Mouse (Mus musculus) hindbrain, embryonic 16.5 days (tissue): ENCODE measurements around the gene Ankef1. TPM values are rescaled to one million over a fixed set of nuclear protein-coding genes. Genes with fewer than 3 reads are reported as not detected.

Experiments
- ATAC-seq: fragments of 200-750 bp; cut with Nextera tagmentation; 2 replicates; pipeline ENCODE4 v1.8.0; 2017; ENCODE audit warnings: moderate TSS enrichment, moderate library complexity
- H3K27ac ChIP-seq: fragments of 300-500 bp; sonication (generic); 2 replicates; pipeline ENCODE4 v1.5.1; 2014; ENCODE audit warnings: low read depth, mild to moderate bottlenecking, control low read depth, low read length, moderate library complexity
- H3K27me3 ChIP-seq: fragments of 300-500 bp; sonication (generic); replicated peaks from 2 replicates; pipeline ENCODE4 v1.6.1; 2014; ENCODE audit warnings: low read length; ENCODE audit not compliant: control insufficient read depth, insufficient read depth
- H3K36me3 ChIP-seq: fragments of 300-500 bp; sonication (generic); 2 replicates; pipeline ENCODE4 v1.6.1; 2014; ENCODE audit warnings: mild to moderate bottlenecking, low read length, moderate library complexity, mixed read lengths; ENCODE audit not compliant: control insufficient read depth, insufficient read depth
- H3K4me1 ChIP-seq: fragments of 300-500 bp; sonication (generic); 2 replicates; pipeline ENCODE4 v1.6.1; 2014; ENCODE audit warnings: low read depth, low read length; ENCODE audit not compliant: control insufficient read depth, insufficient read depth
- H3K4me2 ChIP-seq: fragments of 300-500 bp; sonication (generic); 2 replicates; pipeline ENCODE4 v1.6.1; 2014; ENCODE audit warnings: mild to moderate bottlenecking, low read length, control low read depth, moderate library complexity
- H3K4me3 ChIP-seq: fragments of 300-500 bp; sonication (generic); 2 replicates; pipeline ENCODE4 v1.5.1; 2014; ENCODE audit warnings: mild to moderate bottlenecking, low read length, control low read depth, moderate library complexity
- H3K9ac ChIP-seq: fragments of 300-500 bp; sonication (generic); 2 replicates; pipeline ENCODE4 v1.6.1; 2014; ENCODE audit warnings: low read depth, mild to moderate bottlenecking, control low read depth, low read length, moderate library complexity
- H3K9me3 ChIP-seq: fragments of 300-500 bp; sonication (generic); 2 replicates; pipeline ENCODE4 v1.6.1; 2014; ENCODE audit warnings: mild to moderate bottlenecking, low read length, moderate library complexity; ENCODE audit not compliant: control insufficient read depth
- WGBS: fragments of 180-500 bp; shearing (Covaris S2); extraction: QIAGEN DNeasy Blood & Tissue Kit; methylation state at CpG from one replicate; pipeline ENCODE4 v1.1.7; 2014; 5-methylcytosine and 5-hydroxymethylcytosine counted together
- polyA plus RNA-seq: library from polyadenylated mRNA; unstranded; fragments of >200 nt; fragmentation: Nextera tagmentation; extraction: Ambion mirVana; gene quantifications from 2 replicates; pipeline ENCODE4 v1.2.1, GENCODE M21; 2015

The Ankef1 gene
- polyA plus RNA-seq: 1.0 and 1.1 TPM in 2 replicates

DNA sequence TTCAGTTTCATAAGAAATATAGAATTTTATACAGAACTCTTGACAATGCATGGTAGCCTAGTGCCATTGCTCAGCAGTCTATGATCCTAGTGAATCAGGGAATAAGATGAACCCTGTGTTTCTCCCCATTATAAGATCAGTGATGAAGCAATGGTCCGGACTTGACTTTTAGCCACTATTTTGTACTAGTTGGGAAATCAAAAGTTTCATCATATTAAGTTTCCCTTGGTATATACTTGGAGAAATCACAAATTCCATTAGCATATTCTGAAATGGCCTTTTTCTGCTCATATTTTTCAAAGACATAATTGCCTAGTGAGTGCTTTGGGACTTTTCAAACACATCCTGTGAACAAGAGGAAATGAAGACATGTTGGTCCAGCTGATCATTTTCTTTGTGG lies at the start of gene Ankef1:
TSS of gene Ankef1 (plus strand) at position 260 of the 400 bp plus-strand sequence.
- no peak for ATAC-seq
- H3K36me3 ChIP-seq: no peaks in the 10 kb centered on the region
- H3K4me3 ChIP-seq: no peak within 1 kb of the TSS
- no peaks in the 10 kb centered on the region for H3K4me1 ChIP-seq
- 92% methylated on average over 1 of the region's 1 CpGs for WGBS
- H3K9ac ChIP-seq: no peak within 1 kb of the TSS
- no peaks in the 10 kb centered on the region for H3K27me3 ChIP-seq
- H3K4me2 ChIP-seq: no peak within 1 kb of the TSS
- H3K27ac ChIP-seq: no peak within 1 kb of the TSS
- H3K9me3 ChIP-seq: no peaks in the 10 kb centered on the region

GRCm38 (mm10) chr2:136456468-136456867 lies 45.2 kb upstream of the Ankef1 start:
- H3K9me3 ChIP-seq: no peaks in the 10 kb centered on the region
- H3K27me3 ChIP-seq: no peaks in the 10 kb centered on the region
- H3K36me3 ChIP-seq: no peaks in the 10 kb centered on the region
- H3K9ac ChIP-seq: no peak overlapping the region
- no peak for ATAC-seq
- 67% methylated on average over 2 of the region's 2 CpGs for WGBS
- no peak overlapping the region for H3K4me2 ChIP-seq
- no peaks in the 10 kb centered on the region for H3K4me1 ChIP-seq
- H3K4me3 ChIP-seq: no peak overlapping the region
- no peak overlapping the region for H3K27ac ChIP-seq

GRCm38 (mm10) chr2:136456875-136457274 lies 44.8 kb upstream of the Ankef1 start:
- Histone ChIP-seq H3K4me1 (no peaks in the 10 kb centered on the region), H3K27me3 (no peaks in the 10 kb centered on the region), H3K27ac (no peak overlapping the region), H3K9ac (no peak overlapping the region), H3K36me3 (no peaks in the 10 kb centered on the region), H3K9me3 (no peaks in the 10 kb centered on the region), H3K4me3 (no peak overlapping the region), H3K4me2 (no peak overlapping the region)
- 78% methylated on average over 3 of the region's 3 CpGs for WGBS
- ATAC-seq: no peak

- H3K4me2 ChIP-seq: no peak overlapping the region
- no peak overlapping the region for H3K4me3 ChIP-seq
- no peak overlapping the region for H3K27ac ChIP-seq
- WGBS: 88% methylated on average over 3 of the region's 3 CpGs
- no peaks in the 10 kb centered on the region for H3K27me3 ChIP-seq
- no peak for ATAC-seq
- no peak overlapping the region for H3K9ac ChIP-seq
- no peaks in the 10 kb centered on the region for H3K4me1 ChIP-seq
- no peaks in the 10 kb centered on the region for H3K9me3 ChIP-seq
- no peaks in the 10 kb centered on the region for H3K36me3 ChIP-seq
Measured at GRCm38 (mm10) chr2:136477656-136478055, 24.1 kb upstream of the Ankef1 start.

- no peak overlapping the region for H3K4me3 ChIP-seq
- H3K4me1 ChIP-seq: peaks cover 4% of the 10 kb centered on the region
- H3K9me3 ChIP-seq: no peaks in the 10 kb centered on the region
- no peaks in the 10 kb centered on the region for H3K27me3 ChIP-seq
- no peak overlapping the region for H3K9ac ChIP-seq
- H3K4me2 ChIP-seq: no peak overlapping the region
- ATAC-seq: no peak
- H3K36me3 ChIP-seq: no peaks in the 10 kb centered on the region
- WGBS: 81% methylated on average over 5 of the region's 5 CpGs
- H3K27ac ChIP-seq: no peak overlapping the region
Measured at GRCm38 (mm10) chr2:136482269-136482668, 19.4 kb upstream of the Ankef1 start.

- WGBS: 86% methylated on average over 3 of the region's 3 CpGs
- H3K36me3 ChIP-seq: no peaks in the 10 kb centered on the region
- no peaks in the 10 kb centered on the region for H3K9me3 ChIP-seq
- no peak overlapping the region for H3K9ac ChIP-seq
- H3K4me2 ChIP-seq: no peak overlapping the region
- no peak for ATAC-seq
- H3K27me3 ChIP-seq: no peaks in the 10 kb centered on the region
- no peak overlapping the region for H3K4me3 ChIP-seq
- peaks cover 4% of the 10 kb centered on the region for H3K4me1 ChIP-seq
- H3K27ac ChIP-seq: no peak overlapping the region
Measured at GRCm38 (mm10) chr2:136483058-136483457, 18.7 kb upstream of the Ankef1 start.

- Histone ChIP-seq H3K27ac (no peak overlapping the region), H3K27me3 (no peaks in the 10 kb centered on the region), H3K4me2 (no peak overlapping the region), H3K9me3 (no peaks in the 10 kb centered on the region), H3K4me3 (no peak overlapping the region), H3K36me3 (no peaks in the 10 kb centered on the region), H3K9ac (no peak overlapping the region), H3K4me1 (peaks cover 4% of the 10 kb centered on the region)
- ATAC-seq: no peak
- 75% methylated on average over 3 of the region's 3 CpGs for WGBS
Measured at GRCm38 (mm10) chr2:136484955-136485354, 16.8 kb upstream of the Ankef1 start.

- peak overlapping the region; percentile 32; the same call in 1 of the 2 replicates for H3K4me2 ChIP-seq
Measured at GRCm38 (mm10) chr2:136485401-136485800, 16.3 kb upstream of the Ankef1 start.

GRCm38 (mm10) chr2:136485815-136486619 lies 15.7 kb upstream of the Ankef1 start:
- H3K9me3 ChIP-seq: no peaks in the 10 kb centered on the region
- H3K4me1 ChIP-seq: peaks cover 4% of the 10 kb centered on the region
- H3K4me2 ChIP-seq: peak overlapping the region; percentile 32; the same call in 1 of the 2 replicates
- no peak overlapping the region for H3K27ac ChIP-seq
- no peak overlapping the region; the same call in 1 of the 2 replicates for H3K9ac ChIP-seq
- 16% methylated on average over 6 of the region's 6 CpGs for WGBS
- H3K36me3 ChIP-seq: no peaks in the 10 kb centered on the region
- no peak overlapping the region for H3K4me3 ChIP-seq
- peak; percentile 93 for ATAC-seq
- H3K27me3 ChIP-seq: no peaks in the 10 kb centered on the region

More at GRCm38 (mm10) chr2:136485401-136485800, 16.3 kb upstream of the Ankef1 start:
- Histone ChIP-seq H3K4me3 (no peak overlapping the region), H3K4me1 (peaks cover 4% of the 10 kb centered on the region), H3K9ac (no peak overlapping the region), H3K9me3 (no peaks in the 10 kb centered on the region), H3K27ac (no peak overlapping the region), H3K36me3 (no peaks in the 10 kb centered on the region), H3K27me3 (no peaks in the 10 kb centered on the region)
- peak; percentile 45 for ATAC-seq
- WGBS: 96% methylated on average over 1 of the region's 1 CpGs
